Mouse (Mus musculus): Measurements from ENCODE around the gene Ppp1r2. TPM values are rescaled to one million over a fixed set of nuclear protein-coding genes. Genes with fewer than 3 reads are reported as not detected.
"Not testable (repeated sequence)": the region's sequence is repeated elsewhere in the genome, so short reads cannot be mapped to it uniquely, and the experiment has no call there.

Ppp1r2 gene
- 100 to 1,000 TPM; 128 to 132 TPM for total RNA-seq (2021)

GRCm38 (mm10) chr16:31274674-31275460 lies at the start of gene Ppp1r2:
Gene Ppp1r2, minus strand, starts transcription at chr16:31275277.
- DNase-seq = peak; percentile 96

GRCm38 (mm10) chr16:31321501-31321900 lies 46.4 kb upstream of the Ppp1r2 start:
- no peak for DNase-seq

- DNase-seq = no peak
Observed at GRCm38 (mm10) chr16:31320954-31321353, 45.9 kb upstream of the Ppp1r2 start.

- DNase-seq = not testable (repeated sequence)
Observed at GRCm38 (mm10) chr16:31319723-31320122, 44.6 kb upstream of the Ppp1r2 start.

DNA sequence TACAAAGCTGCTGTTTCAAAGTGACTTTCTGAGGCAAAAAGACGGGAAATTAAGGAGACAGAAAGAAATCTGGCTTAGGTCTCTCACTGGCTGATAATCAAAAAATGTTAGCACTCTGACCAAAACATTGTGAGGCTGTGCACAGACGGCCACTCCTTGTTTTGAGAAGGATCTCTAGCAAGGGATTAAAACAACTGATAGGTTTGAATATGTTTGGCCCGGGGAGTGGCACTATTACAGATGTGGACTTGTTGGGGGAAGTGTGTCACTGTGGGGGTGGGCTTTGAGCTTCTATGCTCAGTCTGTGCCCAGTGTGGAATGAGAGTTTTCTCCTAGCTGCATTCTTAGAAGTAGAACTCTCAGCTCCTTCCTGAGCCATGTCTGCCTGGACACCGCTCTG lies 44.2 kb upstream of the Ppp1r2 start:
- DNase-seq = no peak

DNA sequence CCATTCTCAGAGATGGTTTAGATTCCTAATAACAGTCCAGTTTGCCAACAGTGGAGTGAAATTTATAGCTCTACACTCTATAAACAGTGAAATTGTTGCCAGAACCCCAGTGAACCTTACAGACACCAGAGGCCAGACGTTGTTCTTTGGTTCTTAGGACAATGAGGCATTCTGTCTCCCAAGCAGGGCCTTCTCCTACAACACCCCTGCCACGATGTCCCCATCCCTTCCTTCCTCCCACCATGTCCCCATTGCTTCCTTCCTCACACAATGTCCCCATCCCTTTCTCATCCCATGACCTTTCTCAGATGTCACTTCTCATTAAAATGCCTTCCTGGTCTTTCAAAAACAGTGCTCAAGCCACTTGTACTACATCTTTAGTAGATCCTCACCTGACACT lies 43.3 kb upstream of the Ppp1r2 start:
- no peak for DNase-seq

- peak; percentile 44 for DNase-seq
Observed at GRCm38 (mm10) chr16:31316246-31317143, 41.4 kb upstream of the Ppp1r2 start.

GRCm38 (mm10) chr16:31315294-31315693 lies 40.2 kb upstream of the Ppp1r2 start:
- no peak for DNase-seq

- DNase-seq = no peak
Observed at GRCm38 (mm10) chr16:31314497-31315233, 39.6 kb upstream of the Ppp1r2 start, which contains the start of gene Apod. Gene Apod, minus strand, starts transcription at chr16:31314808.

DNA sequence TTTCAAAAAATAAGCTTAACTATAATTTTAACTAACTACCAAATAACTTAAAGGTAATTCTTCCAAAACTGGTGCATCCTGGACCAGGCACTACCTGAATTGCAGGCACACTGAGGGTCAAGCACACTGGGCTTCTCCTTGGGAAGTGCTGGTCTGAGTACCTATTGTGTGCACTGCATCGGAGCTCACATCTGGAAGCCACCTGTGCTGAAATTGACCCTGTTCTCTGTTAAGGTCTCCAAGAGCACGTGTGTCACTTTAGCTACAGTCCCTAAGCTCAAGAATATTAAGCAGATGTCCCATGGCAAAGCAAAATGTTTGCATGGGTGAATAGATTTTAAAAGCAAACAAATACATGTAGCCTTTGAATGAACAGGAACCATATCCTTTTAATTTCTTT lies 38.5 kb upstream of the Ppp1r2 start:
- no peak for DNase-seq

GRCm38 (mm10) chr16:31312296-31312695 lies 37.2 kb upstream of the Ppp1r2 start:
- no peak for DNase-seq

- DNase-seq = no peak
Observed at GRCm38 (mm10) chr16:31305199-31305919, 30.3 kb upstream of the Ppp1r2 start.

- peak; percentile 19 for DNase-seq
Observed at GRCm38 (mm10) chr16:31303276-31303675, 28.2 kb upstream of the Ppp1r2 start.

DNA sequence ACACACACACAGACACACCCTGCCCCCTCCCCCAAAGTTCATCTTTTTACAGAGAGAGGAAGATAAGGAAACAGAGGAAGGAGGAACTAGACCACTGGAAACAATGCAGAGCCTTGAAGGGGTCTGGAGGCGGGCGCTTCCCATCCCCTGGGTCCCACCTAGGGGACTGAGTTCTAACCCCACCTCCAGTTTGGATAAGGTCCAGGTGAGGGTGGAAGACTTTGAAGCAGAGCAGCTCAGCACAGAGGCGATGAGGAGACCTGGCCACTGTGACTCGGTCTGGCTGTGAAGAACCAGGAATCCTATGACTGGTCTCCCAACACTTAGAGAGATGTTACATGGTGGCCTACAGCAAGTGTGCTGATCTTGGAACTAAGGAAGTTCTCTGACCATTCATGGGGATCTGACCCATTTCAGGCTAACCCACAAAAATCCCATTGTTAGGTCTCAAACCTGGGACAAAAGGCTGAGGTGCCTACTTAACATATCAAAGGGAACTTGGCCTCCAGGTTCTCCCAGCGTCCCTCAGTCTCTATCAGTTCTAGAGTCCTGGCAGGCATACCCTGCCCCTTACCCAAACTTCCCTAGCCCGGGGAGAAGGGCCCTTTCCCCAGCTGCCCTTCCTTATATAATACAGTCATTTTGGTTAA lies 25.9 kb upstream of the Ppp1r2 start:
- DNase-seq = no peak

- no peak for DNase-seq
Observed at GRCm38 (mm10) chr16:31300467-31300866, 25.4 kb upstream of the Ppp1r2 start.

GRCm38 (mm10) chr16:31299960-31300353 lies 24.9 kb upstream of the Ppp1r2 start:
- no peak for DNase-seq

DNA sequence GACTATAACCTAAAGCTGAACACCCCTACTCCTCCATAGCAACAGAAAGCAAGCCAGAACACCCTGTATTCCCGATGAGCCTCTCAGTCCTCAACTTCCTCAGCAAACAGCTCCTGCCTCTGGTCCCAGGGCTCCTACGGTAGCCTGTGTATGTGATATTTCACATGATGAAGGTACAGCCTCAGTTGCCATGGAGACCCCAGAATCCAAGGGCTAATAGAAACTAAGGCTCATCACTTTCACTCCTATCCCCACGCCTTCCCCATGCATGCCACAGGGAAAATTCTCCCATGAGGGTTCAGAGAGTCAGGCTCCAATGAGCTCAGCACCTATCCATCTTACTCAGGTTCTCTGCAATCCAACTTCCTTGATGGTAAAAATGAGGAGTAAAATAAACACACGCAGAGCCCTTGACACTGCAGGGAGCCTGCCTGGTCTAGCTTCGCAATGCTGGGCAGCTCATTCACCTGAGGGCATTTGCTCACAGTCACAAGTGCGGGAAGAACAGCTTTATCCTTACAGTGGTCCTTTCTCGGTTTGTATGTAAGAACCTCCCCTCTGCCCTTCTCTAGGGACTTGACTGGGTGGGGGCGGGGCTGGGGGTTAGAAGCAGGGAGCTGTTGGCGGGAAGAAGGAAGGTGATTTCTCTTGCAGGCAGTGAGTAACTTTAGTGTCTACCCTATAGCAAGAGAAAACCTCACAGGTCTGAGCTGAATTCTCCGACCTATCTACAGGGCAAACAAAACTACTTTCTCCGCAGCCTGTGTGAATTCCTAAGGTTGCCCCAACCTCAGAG lies 24.3 kb upstream of the Ppp1r2 start:
- no peak for DNase-seq

DNA sequence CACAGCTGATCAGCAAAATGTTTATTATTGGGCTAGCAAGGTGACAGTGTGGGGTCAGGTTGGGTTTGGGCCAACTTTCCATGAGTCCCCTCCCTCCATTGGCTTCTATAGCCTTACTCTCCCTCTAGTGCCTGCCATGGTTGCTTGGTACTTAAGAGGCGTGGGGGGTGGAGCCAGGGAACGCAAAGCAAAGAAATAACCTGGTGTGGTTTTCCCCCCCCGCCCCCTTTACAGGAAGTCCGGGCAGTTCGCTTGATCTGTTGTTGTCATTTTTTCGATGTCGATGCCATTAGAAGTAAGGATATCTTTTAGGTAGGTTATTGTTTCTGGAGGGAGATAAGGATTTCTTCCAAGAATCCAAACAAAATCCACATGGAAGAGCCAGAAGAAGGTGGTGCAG lies 22.0 kb upstream of the Ppp1r2 start:
- no peak for DNase-seq

DNA sequence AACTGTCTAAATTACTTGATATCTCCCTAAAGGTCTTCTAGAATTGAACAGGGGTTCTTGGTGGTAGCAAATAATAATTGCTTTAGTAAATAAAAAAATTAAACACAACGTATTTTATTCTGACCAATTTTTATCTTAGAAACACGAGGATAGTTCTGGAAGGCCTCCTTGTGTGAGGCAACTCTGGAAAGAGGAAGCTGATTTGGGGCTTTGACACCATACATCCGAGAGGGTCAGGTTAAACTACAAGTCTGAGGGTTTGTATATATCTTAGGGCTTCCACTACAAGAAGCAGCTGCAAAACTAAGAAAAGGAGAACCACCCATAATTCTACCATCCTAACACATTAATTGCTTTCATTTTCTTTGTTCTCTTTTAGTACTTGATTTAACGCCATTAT lies 18.7 kb upstream of the Ppp1r2 start:
- no peak for DNase-seq

- DNase-seq = peak; percentile 61
Observed at GRCm38 (mm10) chr16:31290751-31291365, 15.8 kb upstream of the Ppp1r2 start.
